Mouse (Mus musculus) MEL (cell line): ENCODE data around the gene P3h4. TPM values are rescaled to one million over a fixed set of nuclear protein-coding genes. Genes with fewer than 3 reads are reported as not detected.

Source experiments
- DNase-seq: peaks from one replicate; pipeline ENCODE4 v3.0.0; 2011; ENCODE audit warnings: low read depth, low spot score
- H3K27ac ChIP-seq: 2 replicates; pipeline ENCODE4 v1.5.1; 2012; ENCODE audit warnings: low read depth, mild to moderate bottlenecking, control low read depth, low read length, moderate library complexity; ENCODE audit not compliant: control insufficient read depth
- H3K27me3 ChIP-seq, 2 experiments: fragments of 150-350 bp in 1 of 2; sonication (generic) in 1 of 2; 2 replicates each; pipeline ENCODE4 v1.6.1; 2012; ENCODE audit warnings: low read length in 2 of 2, mild to moderate bottlenecking in 2 of 2, improper control_type of control experiment in 1 of 2, moderate library complexity in 1 of 2; ENCODE audit not compliant: insufficient read depth in 2 of 2, control insufficient read depth in 1 of 2
- H3K36me3 ChIP-seq, 2 experiments: 2 replicates each; pipeline ENCODE4 v1.6.1; 2012 to 2014; ENCODE audit warnings: low read length in 2 of 2, improper control_type of control experiment in 1 of 2, inconsistent platforms in 1 of 2, mild to moderate bottlenecking in 1 of 2; ENCODE audit not compliant: insufficient read depth in 2 of 2, control insufficient read depth in 1 of 2
- H3K4me1 ChIP-seq, 2 experiments: fragments of 150-350 bp in 1 of 2; sonication (generic) in 1 of 2; 2 replicates each; pipeline ENCODE4 v1.6.1; 2012; ENCODE audit warnings: low read length in 2 of 2, improper control_type of control experiment in 1 of 2, mild to moderate bottlenecking in 1 of 2; ENCODE audit not compliant: insufficient read depth in 2 of 2, control insufficient read depth in 1 of 2
- H3K4me3 ChIP-seq, 2 experiments: fragments of 150-350 bp in 1 of 2; sonication (generic) in 1 of 2; 2 replicates each; pipeline ENCODE4 v1.5.1; 2012; ENCODE audit warnings: low read depth in 2 of 2, low read length in 2 of 2, mild to moderate bottlenecking in 2 of 2, moderate library complexity in 2 of 2, control low read depth in 1 of 2, improper control_type of control experiment in 1 of 2; ENCODE audit not compliant: control insufficient read depth in 1 of 2, insufficient read depth in 1 of 2
- H3K79me2 ChIP-seq: 2 replicates; pipeline ENCODE4 v1.6.1; 2012; ENCODE audit warnings: mild to moderate bottlenecking, low read length, moderate library complexity; ENCODE audit not compliant: control insufficient read depth, poor library complexity, insufficient read depth
- H3K9ac ChIP-seq: 2 replicates; pipeline ENCODE4 v1.6.1; 2012; ENCODE audit warnings: low read depth, mild to moderate bottlenecking, control low read depth, low read length, moderate library complexity; ENCODE audit not compliant: control insufficient read depth, poor library complexity, severe bottlenecking
- H3K9me3 ChIP-seq: fragments of 150-350 bp; sonication (generic); replicated peaks from 2 replicates; pipeline ENCODE4 v1.6.1; 2012; ENCODE audit warnings: mild to moderate bottlenecking, low read length, improper control_type of control experiment, moderate library complexity; ENCODE audit not compliant: insufficient read depth
- CHD1 ChIP-seq: IDR thresholded peaks from 2 replicates; pipeline ENCODE4 v1.6.1; 2012; ENCODE audit warnings: low read depth, mild to moderate bottlenecking, inconsistent platforms, low read length, improper control_type of control experiment
- E2F4 ChIP-seq: IDR thresholded peaks from 2 replicates; pipeline ENCODE4 v1.6.1; 2011; ENCODE audit warnings: low read depth, low read length, improper control_type of control experiment, borderline replicate concordance
- EP300 ChIP-seq, 2 experiments: IDR thresholded peaks; 2 replicates each; pipeline ENCODE4 v1.6.1; 2011; ENCODE audit warnings: improper control_type of control experiment in 2 of 2, low read length in 2 of 2, low read depth in 1 of 2, mild to moderate bottlenecking in 1 of 2
- GABPA ChIP-seq: IDR thresholded peaks from 2 replicates; pipeline ENCODE4 v1.6.1; 2012; ENCODE audit warnings: low read depth, mild to moderate bottlenecking, inconsistent platforms, low read length, improper control_type of control experiment, moderate library complexity
- GATA1 ChIP-seq: IDR thresholded peaks from 2 replicates; pipeline ENCODE4 v1.6.1; 2011; ENCODE audit warnings: low read depth, low read length, improper control_type of control experiment
- JUND ChIP-seq: IDR thresholded peaks from 2 replicates; pipeline ENCODE4 v1.6.1; 2011; ENCODE audit warnings: low read depth, mild to moderate bottlenecking, improper control_type of control experiment, low read length
- MXI1 ChIP-seq: IDR thresholded peaks from 2 replicates; pipeline ENCODE4 v1.6.1; 2011; ENCODE audit warnings: mild to moderate bottlenecking, low read depth, low read length, improper control_type of control experiment
- NELFE ChIP-seq: IDR thresholded peaks from 2 replicates; pipeline ENCODE4 v1.6.1; 2011; ENCODE audit warnings: low read depth, low read length, improper control_type of control experiment
- NRF1 ChIP-seq: IDR thresholded peaks from 2 replicates; pipeline ENCODE4 v1.6.1; 2014; ENCODE audit warnings: low read depth, mild to moderate bottlenecking, inconsistent platforms, low read length, improper control_type of control experiment, moderate library complexity; ENCODE audit not compliant: poor library complexity, insufficient read depth, severe bottlenecking
- POLR2A ChIP-seq, 2 experiments: IDR thresholded peaks; 2 replicates each; pipeline ENCODE4 v1.6.1; 2011 to 2012; ENCODE audit warnings: low read length in 2 of 2, mild to moderate bottlenecking in 2 of 2, control low read depth in 1 of 2, improper control_type of control experiment in 1 of 2, low read depth in 1 of 2, moderate library complexity in 1 of 2; ENCODE audit not compliant: control insufficient read depth in 1 of 2, insufficient read depth in 1 of 2, poor library complexity in 1 of 2
- RCOR1 ChIP-seq: IDR thresholded peaks from 2 replicates; pipeline ENCODE4 v1.6.1; 2012; ENCODE audit warnings: low read depth, mild to moderate bottlenecking, inconsistent platforms, low read length, improper control_type of control experiment
- SIN3A ChIP-seq: IDR thresholded peaks from 2 replicates; pipeline ENCODE4 v1.6.1; 2012; ENCODE audit warnings: low read length, improper control_type of control experiment, inconsistent platforms
- TAL1 ChIP-seq: IDR thresholded peaks from 2 replicates; pipeline ENCODE4 v1.6.1; 2012; ENCODE audit warnings: mild to moderate bottlenecking, inconsistent platforms, low read length, moderate library complexity, mixed read lengths
- TCF12 ChIP-seq: IDR thresholded peaks from 2 replicates; pipeline ENCODE4 v1.6.1; 2014; ENCODE audit warnings: low read depth, mild to moderate bottlenecking, inconsistent platforms, low read length, improper control_type of control experiment, moderate library complexity
- UBTF ChIP-seq: IDR thresholded peaks from 2 replicates; pipeline ENCODE4 v1.6.1; 2012; ENCODE audit warnings: low read depth, mild to moderate bottlenecking, inconsistent platforms, low read length, improper control_type of control experiment, moderate library complexity, borderline replicate concordance; ENCODE audit not compliant: insufficient read depth
- USF2 ChIP-seq, 2 experiments: IDR thresholded peaks; 2 replicates each; pipeline ENCODE4 v1.6.1; 2011 to 2012; ENCODE audit warnings: improper control_type of control experiment in 2 of 2, low read length in 2 of 2, borderline replicate concordance in 1 of 2, inconsistent platforms in 1 of 2, low read depth in 1 of 2, mild to moderate bottlenecking in 1 of 2; ENCODE audit not compliant: insufficient read depth in 1 of 2
- ZMIZ1 ChIP-seq: IDR thresholded peaks from 2 replicates; pipeline ENCODE4 v1.6.1; 2012; ENCODE audit warnings: low read depth, mild to moderate bottlenecking, inconsistent platforms, low read length, improper control_type of control experiment, moderate library complexity
- ZNF384 ChIP-seq: IDR thresholded peaks from 2 replicates; pipeline ENCODE4 v1.6.1; 2012; ENCODE audit warnings: low read depth, mild to moderate bottlenecking, inconsistent platforms, low read length, improper control_type of control experiment
- polyA plus RNA-seq, 2 experiments: library from polyadenylated mRNA; stranded (reverse) in 1 of 2; unstranded in 1 of 2; fragments of >175 nt in 1 of 2; fragments of >200 nt in 1 of 2; gene quantifications; 2 replicates each; pipeline versions ENCODE4 v1.2.1 to v1.2.4; 2012; ENCODE audit warnings: low replicate concordance in 2 of 2, low read depth in 1 of 2; ENCODE audit not compliant: insufficient read length in 2 of 2, insufficient read depth in 1 of 2, missing spikeins in 1 of 2
- total RNA-seq: library from RNA; depleted of rRNA; stranded (reverse); fragments of 300-350 nt; gene quantifications from 2 replicates; pipeline ENCODE4 v1.2.3, GENCODE M21; 2012

The P3h4 gene
- total and polyA plus RNA-seq, 3 experiments = 0.88 TPM; not detected in 2

DNA sequence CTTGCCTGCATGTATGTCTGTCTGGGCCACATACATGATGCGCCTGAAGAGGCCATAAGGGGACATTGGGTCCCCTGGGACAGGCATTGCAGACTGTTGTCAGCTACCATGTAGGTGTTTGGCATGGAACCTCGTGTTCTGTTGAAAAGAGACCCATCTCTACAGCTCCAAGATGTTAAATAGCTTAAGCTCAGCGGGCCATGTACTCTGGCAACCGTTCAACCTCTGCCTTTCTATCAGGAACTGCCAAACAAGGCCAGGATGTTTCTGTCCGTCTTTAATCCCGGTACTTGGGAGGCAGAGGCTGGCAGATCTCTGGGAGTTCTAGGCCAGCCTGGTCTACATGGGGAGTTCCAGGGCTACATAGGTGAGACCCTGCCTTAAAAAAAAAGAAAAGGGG lies 28.0 kb upstream of the P3h4 start:
- Histone ChIP-seq H3K4me3 (no peak overlapping the region), H3K27ac (no peak overlapping the region), H3K27me3 (no peaks in the 10 kb centered on the region), H3K79me2 (peaks cover 5% of the 10 kb centered on the region; the same call in 1 of the 2 replicates), H3K4me1 (peaks cover 2 to 12% of the 10 kb centered on the region in 2 experiments; a peak in 3 of 4 replicates), H3K9ac (no peak overlapping the region), H3K36me3 (peaks cover 0 to 9% of the 10 kb centered on the region in 2 experiments; a peak in 2 of 4 replicates), H3K9me3 (no peaks in the 10 kb centered on the region)
- TF ChIP-seq JUND (no peak), E2F4 (no peak), MXI1 (no peak), EP300 (IDR thresholded peaks at IDR 0.05; ENCODE audit: low read depth in 1 of 2, low read length in 2 of 2) (no peak), GABPA (no peak), GATA1 (no peak), UBTF (no peak), USF2 (IDR thresholded peaks at IDR 0.05; ENCODE audit: borderline replicate concordance in 1 of 2, insufficient read depth in 1 of 2, low read depth in 1 of 2, low read length in 2 of 2) (no peak), POLR2A (IDR thresholded peaks at IDR 0.05; ENCODE audit: control insufficient read depth in 1 of 2, insufficient read depth in 1 of 2, low read depth in 1 of 2, low read length in 2 of 2, poor library complexity in 1 of 2) (no peak), SIN3A (no peak), CHD1 (no peak), ZMIZ1 (no peak), ZNF384 (no peak), TAL1 (no peak), RCOR1 (no peak)
- DNase-seq = no peak

DNA sequence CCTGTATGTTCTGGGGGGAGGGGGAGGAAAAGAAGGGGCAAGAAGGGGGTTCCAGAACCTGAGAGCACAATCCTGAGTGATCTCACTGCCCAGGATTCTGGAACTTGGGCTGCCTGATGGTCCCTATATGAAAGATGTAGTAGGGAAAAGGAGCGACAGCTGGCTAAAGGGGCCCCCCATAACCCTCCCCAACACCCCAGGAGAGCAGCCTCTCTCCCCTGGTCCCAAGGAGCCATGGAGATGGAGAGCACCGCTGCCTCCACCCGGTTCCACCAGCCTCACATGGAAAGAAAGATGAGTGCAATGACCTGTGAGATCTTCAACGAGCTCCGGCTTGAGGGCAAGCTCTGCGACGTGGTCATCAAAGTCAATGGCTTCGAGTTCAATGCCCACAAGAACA lies 27.2 kb upstream of the P3h4 start, which contains the start of the genes Nt5c3b and Klhl10:
Nt5c3b (minus strand) TSS at position 12 of the 400 bp plus-strand sequence.
Klhl10 (plus strand) TSS at position 121 of the 400 bp plus-strand sequence.
- H3K27me3 ChIP-seq = no peaks in the 10 kb centered on the region
- no peak for TF ChIP-seq JUND
- TF ChIP-seq TCF12 = no peak
- no peak for TF ChIP-seq CHD1
- no peak for TF ChIP-seq UBTF
- TF ChIP-seq USF2 (IDR thresholded peaks at IDR 0.05; ENCODE audit: borderline replicate concordance in 1 of 2, insufficient read depth in 1 of 2, low read depth in 1 of 2, low read length in 2 of 2) = no peak
- TF ChIP-seq NRF1 = no peak
- no peak for TF ChIP-seq SIN3A
- TF ChIP-seq NELFE = no peak
- TF ChIP-seq, all 39 proteins: peak for 0
- Histone ChIP-seq H3K4me3 (peak within 1 kb of the TSS; percentile 73 to 81), H3K36me3 (peaks cover 0 to 9% of the 10 kb centered on the region in 2 experiments; a peak in 2 of 4 replicates), H3K9me3 (no peaks in the 10 kb centered on the region), H3K27ac (peak within 1 kb of the TSS; percentile 16), H3K9ac (peak within 1 kb of the TSS; percentile 77), H3K4me1 (peaks cover 2 to 12% of the 10 kb centered on the region in 2 experiments; a peak in 3 of 4 replicates), H3K79me2 (peaks cover 5% of the 10 kb centered on the region; the same call in 1 of the 2 replicates)
- no peak for DNase-seq
